Mouse (Mus musculus) urinary bladder, adult 18-20 months (tissue): ENCODE data around the gene Mdc1.

Source experiments
- DNase-seq, 2 experiments: peaks; one replicate each; pipeline ENCODE4 v3.0.0; 2022; ENCODE audit warnings: low spot score in 2 of 2, mixed read lengths in 2 of 2

The Mdc1 gene

GRCm38 (mm10) chr17:35879245-35880057 is 38.1 kb downstream of the Mdc1 start, which contains the start of gene Dhx16:
TSS of gene Dhx16 (plus strand) at chr17:35879819.
- DNase-seq = peak; percentile 87 to 89

- no peak for DNase-seq
Measured at GRCm38 (mm10) chr17:35882924-35883323, 41.6 kb downstream of the Mdc1 start.

GRCm38 (mm10) chr17:35883777-35884176 is 42.5 kb downstream of the Mdc1 start:
- DNase-seq = no peak

- no peak for DNase-seq
Measured at GRCm38 (mm10) chr17:35887725-35888124, 46.4 kb downstream of the Mdc1 start.

- peak; percentile 76 to 83 for DNase-seq
Measured at GRCm38 (mm10) chr17:35896781-35897643, 55.7 kb downstream of the Mdc1 start, which contains the start of gene 2310061I04Rik. TSS of gene 2310061I04Rik (minus strand) at chr17:35897431.

GRCm38 (mm10) chr17:35897644-35898573 is 56.6 kb downstream of the Mdc1 start:
- no peak for DNase-seq

- no peak for DNase-seq
Measured at GRCm38 (mm10) chr17:35900636-35901035, 59.3 kb downstream of the Mdc1 start.

- DNase-seq = no peak
Measured at GRCm38 (mm10) chr17:35903343-35903991, 62.2 kb downstream of the Mdc1 start.

GRCm38 (mm10) chr17:35903992-35904355 is 62.7 kb downstream of the Mdc1 start:
- no peak for DNase-seq

GRCm38 (mm10) chr17:35905587-35905986 is 64.3 kb downstream of the Mdc1 start:
- DNase-seq = no peak

- DNase-seq = no peak
Measured at GRCm38 (mm10) chr17:35907609-35908008, 66.3 kb downstream of the Mdc1 start.
